Mouse (Mus musculus): ENCODE data around the gene Psmc6. TPM values are rescaled to one million over a fixed set of nuclear protein-coding genes. Genes with fewer than 3 reads are reported as not detected.
A peak's percentile ranks its signal among the peaks of the same experiment; 100 is the strongest.

Psmc6 gene
- polyA plus RNA-seq, 1 experiment from 2014 or later: 139 TPM

- peaks cover 4% of the 10 kb centered on the region for H3K36me3 ChIP-seq
- ATAC-seq (ENCODE audit: insufficient read depth, low FRiP score, low read depth): no peak
- 85% methylated on average over 16 of the region's 16 CpGs for WGBS
Measured at GRCm38 (mm10) chr14:45364211-45365195, 34.9 kb downstream of the Psmc6 start.

GRCm38 (mm10) chr14:45365196-45365587 is 35.6 kb downstream of the Psmc6 start:
- ATAC-seq (ENCODE audit: insufficient read depth, low FRiP score, low read depth): no peak
- H3K4me3 ChIP-seq (replicated peaks): no peak overlapping the region
- H3K36me3 ChIP-seq: peaks cover 10% of the 10 kb centered on the region
- H3K9ac ChIP-seq: no peak overlapping the region
- H3K9me3 ChIP-seq: no peaks in the 10 kb centered on the region
- H3K4me2 ChIP-seq: no peak overlapping the region
- no peaks in the 10 kb centered on the region for H3K4me1 ChIP-seq
- 87% methylated on average over 6 of the region's 6 CpGs for WGBS
- H3K27ac ChIP-seq: no peak overlapping the region
- no peaks in the 10 kb centered on the region for H3K27me3 ChIP-seq (replicated peaks)

More at GRCm38 (mm10) chr14:45364211-45365195, 34.9 kb downstream of the Psmc6 start:
- Histone ChIP-seq H3K4me3 (replicated peaks) (no peak overlapping the region), H3K4me2 (no peak overlapping the region), H3K9ac (no peak overlapping the region), H3K4me1 (no peaks in the 10 kb centered on the region), H3K27me3 (replicated peaks) (no peaks in the 10 kb centered on the region), H3K9me3 (no peaks in the 10 kb centered on the region), H3K27ac (no peak overlapping the region)

GRCm38 (mm10) chr14:45378771-45379170 is 49.2 kb downstream of the Psmc6 start:
- ATAC-seq (ENCODE audit: insufficient read depth, low FRiP score, low read depth): no peak
- 68% methylated on average over 3 of the region's 3 CpGs for WGBS
- H3K27ac ChIP-seq: no peak overlapping the region

GRCm38 (mm10) chr14:45380756-45381155 is 51.2 kb downstream of the Psmc6 start:
- Histone ChIP-seq H3K9me3 (no peaks in the 10 kb centered on the region), H3K27ac (no peak overlapping the region), H3K9ac (no peak overlapping the region), H3K4me3 (replicated peaks) (no peak overlapping the region), H3K4me1 (no peaks in the 10 kb centered on the region), H3K4me2 (no peak overlapping the region), H3K27me3 (replicated peaks) (no peaks in the 10 kb centered on the region), H3K36me3 (peaks cover 7% of the 10 kb centered on the region; the same call in 1 of the 2 replicates)
- WGBS: 77% methylated on average over 6 of the region's 6 CpGs
- ATAC-seq (ENCODE audit: insufficient read depth, low FRiP score, low read depth): no peak

More at GRCm38 (mm10) chr14:45378771-45379170, 49.2 kb downstream of the Psmc6 start:
- Histone ChIP-seq H3K9me3 (no peaks in the 10 kb centered on the region), H3K36me3 (peaks cover 7% of the 10 kb centered on the region; the same call in 1 of the 2 replicates), H3K4me3 (replicated peaks) (no peak overlapping the region), H3K9ac (no peak overlapping the region), H3K27me3 (replicated peaks) (no peaks in the 10 kb centered on the region), H3K4me1 (no peaks in the 10 kb centered on the region), H3K4me2 (no peak overlapping the region)

- H3K27me3 ChIP-seq (replicated peaks): no peaks in the 10 kb centered on the region
- H3K4me2 ChIP-seq: no peak overlapping the region
- H3K36me3 ChIP-seq: peaks cover 7% of the 10 kb centered on the region; the same call in 1 of the 2 replicates
- ATAC-seq (ENCODE audit: insufficient read depth, low FRiP score, low read depth): no peak
- WGBS: 80% methylated on average over 4 of the region's 4 CpGs
- H3K27ac ChIP-seq: no peak overlapping the region
- H3K9ac ChIP-seq: no peak overlapping the region
- H3K4me1 ChIP-seq: no peaks in the 10 kb centered on the region; the same call in 1 of the 2 replicates
- H3K4me3 ChIP-seq (replicated peaks): no peak overlapping the region
- no peaks in the 10 kb centered on the region for H3K9me3 ChIP-seq
Measured at GRCm38 (mm10) chr14:45382912-45383311, 53.3 kb downstream of the Psmc6 start.

- no peaks in the 10 kb centered on the region; the same call in 1 of the 2 replicates for H3K4me1 ChIP-seq
- no peak overlapping the region for H3K9ac ChIP-seq
- no peaks in the 10 kb centered on the region for H3K27me3 ChIP-seq (replicated peaks)
- H3K4me2 ChIP-seq: no peak overlapping the region
- no peak overlapping the region for H3K27ac ChIP-seq
- H3K9me3 ChIP-seq: no peaks in the 10 kb centered on the region
- no peak overlapping the region for H3K4me3 ChIP-seq (replicated peaks)
- 89% methylated on average over 2 of the region's 2 CpGs for WGBS
- peaks cover 5% of the 10 kb centered on the region; the same call in 1 of the 2 replicates for H3K36me3 ChIP-seq
- no peak for ATAC-seq (ENCODE audit: insufficient read depth, low FRiP score, low read depth)
Measured at GRCm38 (mm10) chr14:45385596-45385995, 56.0 kb downstream of the Psmc6 start.

- peak overlapping the region; percentile 74 for H3K4me2 ChIP-seq
- H3K9ac ChIP-seq: no peak overlapping the region
- H3K9me3 ChIP-seq: no peaks in the 10 kb centered on the region
- H3K27me3 ChIP-seq (replicated peaks): no peaks in the 10 kb centered on the region
- no peaks in the 10 kb centered on the region for H3K36me3 ChIP-seq
- H3K27ac ChIP-seq: no peak overlapping the region
- H3K4me1 ChIP-seq: no peaks in the 10 kb centered on the region; the same call in 1 of the 2 replicates
- peak overlapping the region; percentile 75 for H3K4me3 ChIP-seq (replicated peaks)
- whole genome bisulfite sequencing: 18% methylated on average over 2 of the region's 2 CpGs
- no peak for ATAC-seq (ENCODE audit: insufficient read depth, low FRiP score, low read depth)
Measured at GRCm38 (mm10) chr14:45387480-45387879, 57.9 kb downstream of the Psmc6 start.

GRCm38 (mm10) chr14:45388345-45389181 is 59.0 kb downstream of the Psmc6 start:
- ATAC-seq (ENCODE audit: insufficient read depth, low FRiP score, low read depth): peak; percentile 96
- peak overlapping the region; percentile 75 for H3K4me3 ChIP-seq (replicated peaks)
- H3K27ac ChIP-seq: peak overlapping the region; percentile 89
- H3K9me3 ChIP-seq: no peaks in the 10 kb centered on the region
- no peaks in the 10 kb centered on the region for H3K36me3 ChIP-seq
- H3K4me1 ChIP-seq: no peaks in the 10 kb centered on the region; the same call in 1 of the 2 replicates
- peak overlapping the region; percentile 74 for H3K4me2 ChIP-seq
- H3K9ac ChIP-seq: peak overlapping the region; percentile 89
- WGBS: under 1% methylated on average over 71 of the region's 71 CpGs
- H3K27me3 ChIP-seq (replicated peaks): no peaks in the 10 kb centered on the region

GRCm38 (mm10) chr14:45389194-45389593 is 59.6 kb downstream of the Psmc6 start:
- peak overlapping the region; percentile 74 for H3K4me2 ChIP-seq
- no peaks in the 10 kb centered on the region for H3K27me3 ChIP-seq (replicated peaks)
- peak overlapping the region; percentile 75 for H3K4me3 ChIP-seq (replicated peaks)
- H3K9ac ChIP-seq: peak overlapping the region; percentile 89; the same call in 1 of the 2 replicates
- no peaks in the 10 kb centered on the region for H3K36me3 ChIP-seq
- peak; percentile 47 for ATAC-seq (ENCODE audit: insufficient read depth, low FRiP score, low read depth)
- H3K9me3 ChIP-seq: no peaks in the 10 kb centered on the region
- peak overlapping the region; percentile 89 for H3K27ac ChIP-seq
- H3K4me1 ChIP-seq: no peaks in the 10 kb centered on the region; the same call in 1 of the 2 replicates
- 10% methylated on average over 3 of the region's 3 CpGs for WGBS

Data from stomach, embryonic 15.5 days (tissue).